Mouse (Mus musculus) thymus, postnatal 25 days (tissue): ENCODE results near the gene Ankrd27.

Experiments
- DNase-seq: peaks from one replicate; pipeline ENCODE4 v3.0.0; 2022

Gene Ankrd27

DNA sequence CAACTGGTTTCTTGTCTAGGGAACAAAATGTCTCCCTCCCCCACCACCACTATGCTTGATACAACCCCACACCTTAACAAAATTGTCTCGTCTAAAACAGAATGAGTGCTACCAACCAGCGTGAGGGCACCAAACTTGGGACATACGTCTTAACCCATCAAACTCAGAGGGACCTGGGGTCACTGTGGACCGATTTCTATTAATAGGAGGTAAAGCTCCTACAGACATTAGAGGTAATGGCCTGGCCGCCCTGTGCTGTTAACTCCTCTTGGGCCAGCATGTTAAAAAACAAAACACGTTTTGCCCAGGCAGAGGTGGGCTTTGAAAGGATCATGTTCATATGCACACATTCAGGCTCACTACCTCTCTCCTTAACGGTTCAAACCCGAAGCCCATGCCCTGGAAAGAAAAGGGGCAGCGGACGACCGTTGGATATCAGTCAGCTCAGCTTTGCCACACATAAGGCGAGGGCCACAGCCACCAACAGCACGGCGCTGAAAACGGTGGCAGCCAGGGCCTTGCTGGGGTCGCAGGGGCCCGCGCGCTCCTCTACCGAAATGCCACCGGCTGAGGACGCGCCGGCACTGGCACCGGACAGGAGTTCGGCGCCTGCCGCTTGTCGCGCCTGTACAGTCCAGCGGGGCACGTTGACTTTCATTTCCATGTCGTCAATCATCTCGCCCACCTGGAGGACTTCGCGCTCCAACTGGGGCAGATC lies 1.8 kb upstream of the Ankrd27 start:
- DNase-seq: no peak

DNA sequence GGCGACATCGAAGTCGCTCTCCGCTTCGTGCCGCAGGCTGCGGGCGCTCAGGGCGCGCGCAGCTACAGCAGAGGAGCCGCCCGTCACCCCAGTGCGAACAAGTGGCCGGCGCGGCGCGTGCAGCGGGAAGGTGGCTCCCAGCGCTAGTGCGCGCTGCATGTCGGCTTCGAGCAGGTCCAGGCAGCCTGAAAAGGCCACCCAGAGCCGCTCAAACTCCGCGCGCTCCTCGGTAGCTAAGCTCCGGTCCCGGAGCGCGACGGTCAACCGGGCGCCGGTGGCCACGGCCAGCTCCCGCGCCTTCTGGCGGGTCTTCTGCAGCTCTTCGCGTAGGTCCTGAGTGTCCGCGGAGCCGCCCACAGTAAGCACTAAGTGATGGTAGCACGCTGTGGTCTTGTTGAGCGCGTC lies 1.3 kb upstream of the Ankrd27 start:
- DNase-seq: peak; percentile 38

DNA sequence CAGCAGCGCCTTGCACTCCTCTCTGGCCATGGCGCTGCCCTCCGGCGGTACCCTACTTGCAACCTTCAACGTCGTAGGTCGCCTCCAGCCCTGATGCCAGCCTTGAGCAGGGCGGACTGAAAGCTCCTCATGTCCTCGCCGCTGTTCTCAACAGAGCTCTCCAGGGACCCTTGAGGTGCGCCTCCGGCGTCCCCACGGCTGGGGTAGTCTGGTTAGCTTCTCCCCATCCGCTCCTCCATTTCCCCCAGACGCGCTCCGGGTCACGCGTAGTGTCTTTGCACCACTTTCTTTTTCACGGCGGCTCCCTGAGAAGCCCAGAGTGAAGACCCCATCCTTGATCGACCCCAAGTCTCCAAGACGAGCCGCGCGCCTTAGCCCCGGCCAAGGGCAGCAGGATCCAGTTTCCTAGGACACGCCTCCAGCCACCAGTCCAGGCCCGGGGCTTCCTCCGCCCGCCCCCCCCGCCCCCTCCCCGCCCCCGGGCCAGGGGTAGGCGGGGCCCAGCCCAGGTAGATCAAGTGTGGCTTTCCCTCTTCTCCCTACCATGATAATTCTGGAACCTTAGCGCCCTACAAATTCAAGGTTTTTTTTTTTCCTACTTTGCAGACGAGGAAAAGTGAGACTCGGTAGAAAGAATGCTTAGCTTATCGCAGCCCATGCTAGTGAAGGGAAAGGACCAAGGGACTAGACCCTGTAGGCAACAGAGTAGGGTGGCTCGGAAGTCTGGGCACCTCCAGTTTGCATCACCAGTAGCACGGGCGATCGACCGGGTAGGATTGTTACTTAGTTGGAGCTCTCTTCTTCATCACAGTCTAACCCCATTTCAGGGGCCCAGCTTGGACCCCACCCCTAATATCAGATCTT lies 621 bp upstream of the Ankrd27 start, which contains the start of gene Rgs9bp:
Gene Rgs9bp, minus strand, starts transcription at position 392 of the 864 bp plus-strand sequence.
- DNase-seq: peak; percentile 52

DNA sequence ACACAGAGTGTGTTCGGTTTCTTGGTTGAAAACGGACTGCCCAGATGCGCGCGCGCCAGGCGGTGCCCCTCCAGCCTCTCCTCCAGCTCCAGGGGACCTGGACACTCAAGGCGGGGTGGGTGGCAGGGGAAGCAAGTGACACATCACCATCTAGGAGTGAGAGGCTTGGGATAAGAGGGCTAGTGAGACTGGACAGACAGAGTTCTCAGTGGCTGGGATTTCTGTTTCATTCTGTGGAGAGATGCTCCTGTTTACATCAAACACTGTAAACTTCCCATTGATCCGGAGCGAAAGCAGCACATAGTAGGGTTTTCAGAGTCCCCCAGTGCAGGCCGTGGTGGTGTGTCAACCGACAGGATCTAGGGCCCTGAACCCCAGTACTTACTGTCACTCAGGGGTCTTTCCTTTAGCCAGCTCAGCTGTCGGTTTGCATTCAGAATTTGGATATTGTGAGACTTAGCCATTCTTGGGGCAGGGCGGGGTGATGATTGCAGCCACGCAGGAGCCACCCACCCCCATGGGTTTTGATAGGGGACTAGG lies 932 bp downstream of the Ankrd27 start:
- DNase-seq: no peak

DNA sequence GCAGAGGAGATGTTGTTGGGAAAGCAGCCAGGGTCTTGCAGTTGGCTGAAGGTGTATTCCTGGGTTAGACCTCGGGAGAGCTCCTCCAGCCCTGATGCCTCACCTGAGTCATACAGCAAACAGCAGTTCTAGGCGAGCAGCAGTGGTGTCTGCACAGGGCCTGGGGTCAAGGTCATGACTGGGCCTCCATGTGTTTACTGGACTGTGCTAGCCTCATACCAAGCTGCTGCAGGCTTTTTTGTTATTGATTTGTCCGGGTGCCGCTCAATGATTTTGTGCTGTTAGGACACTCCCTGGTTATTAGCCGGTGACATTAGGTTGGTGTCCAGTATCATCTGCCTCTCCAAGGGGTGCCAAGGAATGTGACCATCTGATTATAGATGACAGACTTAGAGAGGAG lies 1.7 kb downstream of the Ankrd27 start:
- no peak for DNase-seq

DNA sequence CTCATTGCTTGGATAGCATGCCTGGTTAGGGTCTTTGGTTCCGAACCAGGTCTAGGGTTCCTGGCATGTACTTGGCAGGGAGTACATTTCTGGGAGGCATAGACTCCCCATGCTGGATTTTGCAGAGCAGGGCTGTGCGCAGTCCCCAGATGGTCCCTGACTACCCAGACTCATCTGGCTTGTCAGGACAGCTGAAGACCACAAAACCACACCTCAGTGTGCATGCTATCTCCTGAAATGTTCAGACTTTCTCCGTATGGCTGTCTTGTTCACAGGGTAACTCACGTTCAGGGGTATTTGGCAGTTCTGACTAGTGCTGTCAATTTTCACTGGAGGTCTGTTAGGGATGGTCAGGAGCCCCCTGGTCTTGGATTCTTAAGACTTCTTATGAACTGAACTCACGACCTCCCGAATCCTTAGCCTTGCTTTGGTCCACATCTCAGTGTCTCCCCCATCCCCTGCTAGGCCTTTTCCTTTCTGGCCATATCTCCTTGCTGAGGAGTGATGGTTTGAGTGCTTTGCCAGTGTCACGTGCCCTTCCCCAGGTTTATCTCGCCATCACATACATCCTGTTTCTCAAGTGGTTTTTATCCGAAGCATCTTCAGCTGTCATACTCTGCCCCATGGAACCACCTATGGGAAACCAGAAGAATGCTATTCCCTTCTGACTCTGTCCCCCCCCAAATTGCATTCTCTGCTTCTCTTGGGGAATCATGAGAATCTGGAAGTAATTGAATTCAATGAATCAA lies 2.8 kb downstream of the Ankrd27 start:
- DNase-seq: peak; percentile 15

DNA sequence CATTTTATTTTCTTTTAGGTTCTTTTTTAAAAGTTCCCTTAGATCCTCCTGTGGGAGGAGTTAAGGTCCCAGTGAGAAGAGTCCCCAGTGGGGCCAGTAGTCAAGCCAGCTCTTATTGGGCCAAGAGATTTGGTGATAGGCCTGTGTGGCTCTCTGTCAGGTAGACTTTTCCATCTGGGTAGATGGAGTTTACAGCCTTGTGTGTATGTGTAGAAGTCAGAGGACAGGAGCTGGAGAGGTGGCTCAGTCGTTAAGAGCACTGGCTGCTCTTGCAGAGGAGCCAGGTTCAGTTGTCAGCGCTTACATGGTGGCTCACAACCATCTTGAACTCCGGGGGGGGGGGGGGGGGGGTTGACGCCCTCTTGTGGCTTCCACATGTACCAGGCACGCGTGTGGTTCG lies 3.4 kb downstream of the Ankrd27 start:
- no peak for DNase-seq

DNA sequence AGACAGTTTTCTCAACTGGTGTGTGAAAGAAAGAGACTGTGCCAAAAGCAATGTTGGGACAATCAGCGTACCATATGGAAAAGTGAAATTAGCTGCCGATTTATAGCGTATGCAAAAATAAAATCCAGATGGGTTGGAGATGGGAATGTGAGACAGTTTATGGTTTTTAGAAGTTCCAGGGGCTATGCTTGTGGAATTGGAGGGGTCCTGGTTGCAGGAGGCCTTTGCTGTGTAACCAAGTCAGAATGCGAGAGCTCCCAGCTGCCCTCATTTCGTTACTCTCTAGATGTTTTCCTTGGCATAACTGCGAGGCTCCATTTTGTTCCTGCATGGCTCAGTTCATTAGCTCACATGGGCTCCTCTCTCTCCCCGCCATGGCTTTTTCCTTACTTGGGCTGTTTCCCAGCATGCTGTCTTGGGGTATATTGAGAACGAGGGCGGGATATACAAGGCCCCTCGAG lies 4.7 kb downstream of the Ankrd27 start:
- DNase-seq: no peak

DNA sequence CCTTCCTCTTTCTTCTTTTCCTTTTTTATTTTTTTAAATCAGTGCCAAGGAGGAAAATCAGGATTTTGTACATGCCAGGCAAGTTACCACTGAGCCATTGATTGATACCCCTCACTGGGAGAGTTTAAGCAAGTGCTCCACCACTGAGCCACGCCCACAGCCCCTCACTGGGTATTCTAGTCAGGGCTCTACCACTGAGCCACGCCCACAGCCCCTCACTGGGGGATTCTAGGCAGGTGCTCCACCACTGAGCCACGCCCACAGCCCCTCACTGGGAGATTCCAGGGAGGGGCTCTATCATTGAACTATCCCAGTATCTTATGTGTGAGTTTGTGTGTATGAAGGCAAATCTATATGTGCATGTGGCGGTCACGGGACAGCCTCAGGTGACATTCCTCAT lies 8.3 kb downstream of the Ankrd27 start:
- no peak for DNase-seq

DNA sequence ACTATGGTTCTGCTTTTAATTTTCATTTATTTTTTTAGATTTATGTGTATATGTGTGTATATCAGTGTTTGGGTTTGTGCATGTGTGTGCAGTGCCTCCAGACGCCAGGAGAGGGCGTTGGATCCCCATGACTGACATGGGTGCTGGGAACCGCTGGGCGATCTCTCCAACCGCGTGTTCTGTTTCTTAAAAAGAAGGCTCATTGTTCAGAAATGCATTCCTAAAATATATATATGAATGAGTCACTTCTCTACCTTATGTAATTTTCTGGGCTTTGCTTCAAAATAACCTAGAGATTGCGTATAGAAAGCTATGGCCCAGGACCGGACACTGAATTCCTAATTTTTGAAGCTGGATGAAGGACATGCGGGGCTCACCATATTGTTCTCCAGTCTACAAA lies 13.4 kb downstream of the Ankrd27 start:
- no peak for DNase-seq

DNA sequence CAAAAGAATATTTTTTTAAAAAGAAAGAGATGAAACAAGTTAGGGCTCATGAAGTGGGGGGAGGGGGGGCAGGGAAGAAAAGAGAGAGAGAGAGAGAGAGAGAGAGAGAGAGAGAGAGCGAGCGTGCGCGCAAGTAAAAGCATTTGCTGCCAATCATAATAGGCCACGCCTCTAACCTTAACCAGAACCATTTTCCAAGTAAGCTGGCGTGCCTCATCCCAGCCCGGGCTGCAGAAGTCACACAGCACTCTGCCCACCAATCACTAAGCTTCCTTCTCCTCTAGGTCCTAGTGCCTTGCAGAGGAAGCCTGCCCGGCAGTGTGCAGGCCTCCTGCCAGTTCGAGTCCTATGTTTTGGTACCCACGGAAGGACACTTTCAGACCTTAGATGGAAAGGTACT lies 14.0 kb downstream of the Ankrd27 start:
- DNase-seq: no peak

DNA sequence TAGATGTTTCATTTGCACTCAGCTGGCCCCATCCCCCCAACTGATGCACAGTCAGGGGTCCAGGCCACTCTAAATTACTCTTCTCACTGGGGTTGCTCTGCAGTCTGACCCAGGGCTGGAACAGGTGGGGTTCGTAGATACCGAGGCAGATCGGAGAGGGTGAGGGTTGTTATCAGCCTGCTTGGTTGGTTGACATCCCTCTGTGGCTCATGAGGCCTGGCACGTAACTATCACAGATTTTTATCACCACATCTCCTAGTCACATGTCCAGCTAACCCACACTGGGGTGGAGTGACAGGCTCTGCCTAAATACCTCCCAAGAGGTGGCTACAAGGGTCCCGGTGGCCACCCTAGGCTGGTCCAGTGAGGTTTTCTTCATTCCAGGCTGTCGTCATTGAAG lies 15.1 kb downstream of the Ankrd27 start:
- DNase-seq: no peak

DNA sequence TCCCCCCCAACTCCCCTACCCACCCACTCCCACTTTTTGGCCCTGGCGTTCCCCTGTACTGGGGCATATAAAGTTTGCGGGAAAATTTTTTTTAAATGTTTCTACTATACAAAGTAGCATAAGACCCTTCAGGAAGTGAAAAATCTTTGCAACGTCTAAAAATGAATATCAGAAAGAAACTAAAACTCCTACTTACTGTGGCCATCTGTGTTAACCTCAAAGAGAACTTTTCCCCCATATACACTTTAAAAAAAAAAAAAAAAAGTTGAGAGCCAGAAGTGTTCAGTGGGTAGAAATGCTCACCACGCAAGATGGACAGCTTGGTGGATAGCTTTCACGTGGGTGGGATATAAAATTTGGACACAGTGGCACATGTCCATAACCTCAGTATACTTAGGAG lies 16.7 kb downstream of the Ankrd27 start:
- no peak for DNase-seq

DNA sequence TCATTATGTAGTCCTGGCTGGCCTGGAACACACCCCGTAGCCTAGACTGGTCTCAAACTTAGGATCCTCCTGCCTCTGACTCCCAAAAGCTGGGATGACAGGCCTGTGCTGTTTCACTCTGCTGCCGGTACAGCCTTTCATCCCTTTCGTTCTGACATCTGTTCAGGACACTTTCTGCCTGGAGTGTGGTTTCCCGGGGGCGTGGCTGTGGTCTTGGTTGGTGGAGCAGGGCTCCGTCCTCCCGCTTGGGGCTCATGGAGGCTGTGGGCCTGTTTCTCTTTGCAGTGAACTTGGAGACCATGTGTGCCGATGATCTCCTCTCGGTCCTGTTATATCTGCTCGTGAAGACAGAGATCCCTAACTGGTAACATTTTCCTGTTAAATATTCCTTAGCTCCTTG lies 20.8 kb downstream of the Ankrd27 start:
- no peak for DNase-seq

DNA sequence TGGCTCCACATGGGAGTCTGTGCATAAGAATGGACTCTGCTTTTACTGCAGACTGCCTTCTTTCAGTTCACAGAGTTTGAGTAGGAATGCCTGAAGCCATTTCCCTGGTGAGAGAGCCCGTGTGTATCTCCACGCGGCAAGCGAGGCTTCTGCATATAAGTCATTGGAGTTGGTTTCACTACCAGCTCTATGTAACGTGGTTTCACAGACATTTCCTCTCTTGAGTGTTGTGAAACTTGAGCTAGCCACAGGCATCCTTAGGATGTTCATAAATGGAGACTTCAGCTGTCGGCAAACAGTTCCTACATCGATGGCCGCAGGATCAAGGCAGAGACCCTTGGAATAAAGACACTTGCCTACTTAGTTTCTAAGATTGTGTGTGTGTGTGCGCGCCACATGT lies 23.2 kb downstream of the Ankrd27 start:
- no peak for DNase-seq

DNA sequence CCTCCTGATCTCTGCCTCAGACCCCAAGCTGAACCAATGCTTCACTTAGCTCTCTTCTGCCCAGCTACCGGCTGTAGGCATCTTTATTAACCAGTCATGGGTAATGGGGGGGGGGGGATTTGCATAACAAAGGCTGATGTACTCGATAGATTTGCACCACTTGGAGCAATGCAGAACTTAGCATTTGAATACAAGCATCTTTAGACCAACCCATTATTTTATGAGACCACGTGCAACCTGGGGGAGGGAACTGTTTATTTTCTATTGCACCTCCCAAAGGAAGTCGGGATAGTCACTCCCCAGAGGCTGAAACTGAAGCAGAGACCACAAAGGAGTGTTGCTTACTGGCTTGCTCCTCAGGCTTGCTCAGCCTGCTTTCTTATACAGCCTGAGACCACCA lies 31.5 kb downstream of the Ankrd27 start:
- no peak for DNase-seq

DNA sequence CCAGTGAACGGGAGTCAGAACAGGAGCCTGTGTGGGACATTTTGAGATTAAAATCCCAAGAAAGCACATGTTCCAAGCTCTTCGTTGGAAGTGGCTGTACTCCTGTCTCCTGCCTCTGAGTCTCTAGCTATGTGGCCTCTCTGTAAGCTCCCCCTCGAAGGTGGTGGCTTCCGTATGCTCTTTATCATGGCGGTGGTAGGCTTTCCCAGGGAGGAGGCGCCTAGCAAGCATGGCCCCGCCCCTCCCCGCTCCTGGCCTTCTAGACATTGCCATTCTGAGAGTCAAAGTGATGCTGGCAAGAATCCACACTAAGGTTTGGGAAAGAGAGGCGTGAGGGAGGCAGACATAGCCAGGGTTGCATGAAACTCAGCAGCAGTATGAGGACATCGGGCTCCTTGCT lies 36.6 kb downstream of the Ankrd27 start:
- no peak for DNase-seq

DNA sequence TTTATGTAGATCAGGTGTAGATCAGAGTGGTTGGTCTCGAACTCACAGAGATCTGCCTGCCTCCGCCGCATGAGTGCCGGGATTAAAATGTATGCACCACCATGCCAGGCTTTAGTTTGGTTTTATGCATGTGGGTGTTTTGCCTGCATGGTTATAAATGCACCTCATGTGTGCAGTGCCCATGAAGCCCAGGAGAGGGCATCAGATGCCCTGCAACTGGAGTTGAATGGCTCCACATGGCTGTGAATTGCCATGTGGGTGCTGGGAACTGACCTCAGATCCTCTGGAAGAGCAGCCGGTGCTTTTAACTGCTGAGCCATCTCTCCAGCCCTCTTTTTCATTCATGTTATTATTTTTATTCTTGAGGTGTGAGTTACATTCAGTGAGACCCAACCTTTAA lies 40.0 kb downstream of the Ankrd27 start:
- DNase-seq: no peak

DNA sequence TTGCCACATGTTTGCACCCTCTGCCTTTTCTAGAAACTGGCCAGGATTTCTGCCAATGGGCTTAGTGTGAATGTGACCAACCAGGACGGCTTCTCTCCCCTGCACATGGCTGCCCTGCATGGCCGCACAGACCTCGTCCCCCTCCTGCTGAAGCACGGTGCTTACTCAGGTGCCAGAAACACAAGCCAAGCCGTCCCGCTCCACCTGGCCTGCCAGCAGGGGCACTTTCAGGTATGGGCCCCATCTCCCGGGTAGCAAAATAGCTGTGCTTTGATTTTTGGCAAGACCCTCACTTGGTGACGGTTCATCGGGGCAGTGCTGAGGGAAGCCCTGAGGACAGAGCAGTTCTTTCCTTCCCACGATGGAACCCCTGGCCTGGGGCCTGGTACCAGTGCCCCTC lies 41.3 kb downstream of the Ankrd27 start:
- no peak for DNase-seq

DNA sequence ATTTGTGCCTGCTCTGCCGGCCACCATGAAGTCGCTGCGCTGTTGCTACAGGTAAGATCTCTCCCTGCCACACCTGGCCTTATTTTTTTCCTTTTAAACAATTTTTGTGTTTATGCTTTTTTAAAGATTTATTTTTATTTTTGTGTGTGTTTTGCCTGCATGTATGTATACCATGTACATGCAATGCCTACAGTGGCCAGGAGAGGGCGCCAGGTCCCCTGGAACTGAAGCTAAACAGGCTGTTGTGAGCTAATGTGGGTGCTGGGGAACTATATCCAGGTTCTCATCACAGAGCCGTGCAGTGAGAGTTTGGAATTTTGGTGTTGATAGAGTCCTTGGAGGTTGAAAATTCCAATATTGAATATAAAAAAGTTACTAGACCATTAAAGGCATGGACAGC lies 42.5 kb downstream of the Ankrd27 start:
- DNase-seq: peak; percentile 41

DNA sequence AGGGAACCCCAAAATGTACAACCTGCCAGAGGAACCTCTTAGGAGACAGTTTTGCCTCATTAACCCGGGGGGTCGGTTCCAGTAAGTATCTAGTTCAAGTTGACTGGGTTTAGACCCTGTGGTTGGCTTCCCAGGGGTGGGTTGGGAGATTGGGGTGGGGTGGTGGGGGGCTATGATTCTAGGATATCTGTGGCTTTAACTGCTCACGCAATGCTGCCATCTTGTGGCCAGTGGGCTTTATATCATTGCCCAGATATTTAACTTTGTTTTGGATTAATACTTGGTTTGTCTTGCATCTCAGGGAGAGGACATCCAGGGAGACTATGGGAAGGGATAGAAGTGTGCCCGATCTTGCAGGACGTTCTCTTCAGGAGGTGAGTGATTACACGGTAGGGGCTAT lies 50.2 kb downstream of the Ankrd27 start:
- DNase-seq: peak; percentile 36

DNA sequence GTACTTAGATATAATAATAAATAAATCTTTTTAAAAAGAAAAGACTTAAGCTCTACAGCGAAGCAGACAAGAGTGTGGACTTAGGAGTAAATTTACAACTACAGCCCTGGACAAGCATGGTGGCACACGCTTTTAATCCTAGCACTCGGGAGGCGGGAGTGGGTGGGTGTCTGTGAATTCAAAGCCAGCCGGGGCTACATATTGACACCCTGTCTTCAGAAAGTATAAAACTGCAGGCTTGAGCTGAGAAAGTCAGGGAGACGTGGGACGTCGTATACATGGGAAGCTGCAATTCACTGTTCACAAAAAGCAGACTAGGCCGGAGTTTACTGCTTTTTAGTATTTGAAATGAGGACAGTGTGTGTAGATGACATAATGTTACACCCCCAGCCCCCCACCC lies 50.8 kb downstream of the Ankrd27 start:
- DNase-seq: no peak

DNA sequence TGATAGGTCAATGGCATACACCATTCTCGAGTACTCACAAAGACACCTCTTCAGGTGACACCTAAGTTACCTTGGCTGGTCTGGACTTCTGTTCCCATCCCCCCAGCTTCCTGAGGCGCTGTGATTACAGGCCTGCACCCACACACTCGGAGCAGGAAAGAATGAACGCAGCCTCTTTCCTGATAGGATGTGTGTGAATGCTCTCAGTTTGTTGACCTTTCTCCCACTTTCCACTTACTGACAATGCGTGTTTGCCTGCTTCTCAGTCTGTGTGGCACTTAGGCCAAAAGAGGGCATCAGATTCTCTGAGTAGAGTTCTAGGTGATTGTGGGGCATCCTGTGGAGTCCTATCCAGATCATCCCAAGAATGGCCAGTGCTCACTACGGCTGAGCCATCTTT lies 54.0 kb downstream of the Ankrd27 start:
- no peak for DNase-seq
